In the genomic region with DNA sequence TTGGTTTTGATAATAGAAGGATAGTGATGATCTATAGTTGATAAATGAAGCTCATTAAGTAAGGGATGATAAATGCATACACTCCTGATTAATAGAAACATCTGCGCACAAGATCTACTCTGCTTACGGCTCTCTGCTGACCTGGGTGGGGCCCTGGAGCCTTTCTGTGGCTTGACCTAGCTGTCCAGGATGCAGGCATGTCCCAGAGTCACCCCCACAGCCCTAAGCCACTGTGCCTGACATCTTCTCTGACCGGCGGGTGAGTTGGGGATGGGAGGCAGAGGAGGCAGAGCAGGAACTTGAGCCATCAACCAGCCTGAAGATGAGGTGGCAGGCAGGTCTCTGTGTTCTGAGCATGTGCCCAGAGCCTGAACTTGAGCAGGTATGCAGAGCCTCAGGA, we compare ENCODE assay signal across 18 mouse cellular contexts.
DNase-seq lines count a peak whose midpoint lies in the region; TF ChIP-seq lines count a peak whose summit lies in the region.
"Had no signal": no experiment of that assay in that cellular context is flagged by ENCODE, and none has a peak within 500 bp of the region (broad histone marks: within the 10 kb centered on the region; RNA-seq: fewer than 3 reads in every experiment).

No protein-coding gene starts in this region.

- TF ChIP-seq CTCF in gastrocnemius, adult 2 months (IDR thresholded peaks at IDR 0.05) = no peak

- intact Hi-C loops in gastrocnemius, adult 2 months (cut with DNase I) = loop anchor here (5.0 kb wide), 1 partner anchor 128 kb away; no protein-coding TSS in a partner anchor
- intact Hi-C loops in heart, postnatal 36 days (cut with DNase I) = loop anchor here (5.0 kb wide), 1 partner anchor 73 kb away; no protein-coding TSS in a partner anchor

- H3K27ac ChIP-seq in gastrocnemius, adult 2 months = peak overlapping the region; percentile 38; the same call in 1 of the 2 replicates
- peak overlapping the region; percentile 23; the same call in 1 of the 2 replicates for H3K27ac ChIP-seq in brown adipose tissue, adult 24 weeks (replicated peaks; ENCODE audit: low read depth, low read length)
- H3K27ac ChIP-seq: forebrain, embryonic 10.5 days; forebrain, embryonic 12.5 days had no signal

- no peak overlapping the region for H3K4me3 ChIP-seq in gastrocnemius, adult 2 months
- no peak overlapping the region for H3K4me3 ChIP-seq in brown adipose tissue, adult 24 weeks (ENCODE audit: insufficient read depth, low read depth, low read length)
- H3K4me3 ChIP-seq: erythroblast, embryonic 14.5 days; forebrain, embryonic 10.5 days; forebrain, embryonic 12.5 days had no signal

- peaks cover 36% of the 10 kb centered on the region for H3K4me1 ChIP-seq in brown adipose tissue, adult 24 weeks (ENCODE audit: control insufficient read depth, insufficient read depth, insufficient read length, low read length)

- peak; percentile 64 for DNase-seq in gastrocnemius, adult 2 months
- DNase-seq in gastrocnemius, postnatal 4 days (ENCODE audit: low spot score in 2 of 2) = no peak
- DNase-seq in heart, adult 11 months = peak; percentile 87
- no peak for DNase-seq in heart, postnatal 36 days
- DNase-seq in thymus, postnatal 36 days = no peak
- DNase-seq in lung, postnatal 36 days = no peak
- DNase-seq: adrenal gland, adult 2 months; adrenal gland, postnatal 10 days; adrenal gland, postnatal 25 days; cerebellum, adult 11-12 months; cerebellum, adult 2 months; cerebellum, adult 9-10 months; cerebellum, postnatal 10 days; cerebellum, postnatal 25 days had no signal

Comparison
In these comparisons a context has a peak if more than half of its experiments do, and no peak if none do; other contexts are left out.
1. DNase-seq: peak in gastrocnemius, adult 2 months (single experiment) and heart, adult 11 months (single experiment); none in gastrocnemius, postnatal 4 days (0 of 2), heart, postnatal 36 days (0 of 2), thymus, postnatal 36 days (0 of 2) and lung, postnatal 36 days (single experiment).